Mouse (Mus musculus): Measurements from ENCODE around the gene Rps6kb2. TPM values are rescaled to one million over a fixed set of nuclear protein-coding genes. Genes with fewer than 3 reads are reported as not detected.

Gene Rps6kb2
- 49.1 TPM for polyA plus RNA-seq (2017; shearing (Covaris generic))

GRCm38 (mm10) chr19:4162646-4163542, at the start of gene Rps6kb2:
Gene Rps6kb2, minus strand, starts transcription at chr19:4163354.

GRCm38 (mm10) chr19:4201291-4201909, 38.2 kb upstream of the Rps6kb2 start, which contains the start of gene Rad9a:
Gene Rad9a, minus strand, starts transcription at chr19:4201662.

GRCm38 (mm10) chr19:4191528-4192250, 28.5 kb upstream of the Rps6kb2 start, which contains the start of gene Ppp1ca:
Gene Ppp1ca, plus strand, starts transcription at chr19:4192065.

GRCm38 (mm10) chr19:4190831-4191334, 27.7 kb upstream of the Rps6kb2 start, which contains the start of gene Tbc1d10c:
Gene Tbc1d10c, minus strand, starts transcription at chr19:4191284.

GRCm38 (mm10) chr19:4175368-4175947, 12.3 kb upstream of the Rps6kb2 start, which contains the start of gene Carns1:
Gene Carns1, minus strand, starts transcription at chr19:4175479.

GRCm38 (mm10) chr19:4153232-4153654, 9.9 kb downstream of the Rps6kb2 start, which contains the start of gene Ptprcap:
Gene Ptprcap, plus strand, starts transcription at chr19:4153604.

GRCm38 (mm10) chr19:4148491-4148806, 14.7 kb downstream of the Rps6kb2 start, which contains the start of gene Coro1b:
Gene Coro1b, plus strand, starts transcription at chr19:4148619.

GRCm38 (mm10) chr19:4143759-4144268, 19.3 kb downstream of the Rps6kb2 start, which contains the start of gene Cabp4:
Gene Cabp4, minus strand, starts transcription at chr19:4144033.

GRCm38 (mm10) chr19:4139446-4139845, 23.7 kb downstream of the Rps6kb2 start, which contains the start of gene Gpr152:
Gene Gpr152, plus strand, starts transcription at chr19:4139787.

GRCm38 (mm10) chr19:4125741-4126696, 37.1 kb downstream of the Rps6kb2 start, which contains the start of gene Aip:
Gene Aip, minus strand, starts transcription at chr19:4125858.

Other genes starting within 250 kb of the Rps6kb2 start
- gene Aldh3b1, start 233.5 kb downstream of the Rps6kb2 start, polyA plus RNA-seq (2017; shearing (Covaris generic)): 0.23 TPM
- gene Unc93b1, start 228.2 kb downstream of the Rps6kb2 start, polyA plus RNA-seq (2017; shearing (Covaris generic)): 37.5 TPM
- gene Aldh3b3, start 204.7 kb downstream of the Rps6kb2 start, polyA plus RNA-seq (2017; shearing (Covaris generic)): not detected
- gene Aldh3b2, start 191.0 kb downstream of the Rps6kb2 start, polyA plus RNA-seq (2017; shearing (Covaris generic)): not detected
- gene Acy3, start 176.8 kb downstream of the Rps6kb2 start, polyA plus RNA-seq (2017; shearing (Covaris generic)): 0.60 TPM
- gene Tbx10, start 170.6 kb downstream of the Rps6kb2 start, polyA plus RNA-seq (2017; shearing (Covaris generic)): not detected
- 17.6 TPM for gene Nudt8, start 162.8 kb downstream of the Rps6kb2 start, polyA plus RNA-seq (2017; shearing (Covaris generic))
- gene Gm49405, start 162.7 kb downstream of the Rps6kb2 start, polyA plus RNA-seq (2017; shearing (Covaris generic)): 2.0 TPM
- gene Doc2g, start 160.0 kb downstream of the Rps6kb2 start, polyA plus RNA-seq (2017; shearing (Covaris generic)): 3.5 TPM
- 164 TPM for gene Ndufv1, start 150.5 kb downstream of the Rps6kb2 start, polyA plus RNA-seq (2017; shearing (Covaris generic))
- 512 TPM for gene Gstp1, start 125.4 kb downstream of the Rps6kb2 start, polyA plus RNA-seq (2017; shearing (Covaris generic))
- 2.0 TPM for gene Gstp2, start 117.3 kb downstream of the Rps6kb2 start, polyA plus RNA-seq (2017; shearing (Covaris generic))
- 96.6 TPM for gene Gstp3, start 103.8 kb downstream of the Rps6kb2 start, polyA plus RNA-seq (2017; shearing (Covaris generic))
- gene Cabp2, start 81.8 kb downstream of the Rps6kb2 start, polyA plus RNA-seq (2017; shearing (Covaris generic)): not detected
- 799 TPM for gene Cdk2ap2, start 66.2 kb downstream of the Rps6kb2 start, polyA plus RNA-seq (2017; shearing (Covaris generic))
- gene Pitpnm1, start 63.4 kb downstream of the Rps6kb2 start, polyA plus RNA-seq (2017; shearing (Covaris generic)): 330 TPM
- 195 TPM for gene Aip, start 37.5 kb downstream of the Rps6kb2 start, polyA plus RNA-seq (2017; shearing (Covaris generic))
- not detected for gene Gpr152, start 23.6 kb downstream of the Rps6kb2 start, polyA plus RNA-seq (2017; shearing (Covaris generic))
- gene Cabp4, start 19.3 kb downstream of the Rps6kb2 start, polyA plus RNA-seq (2017; shearing (Covaris generic)): 0.41 TPM
- gene Coro1b, start 14.7 kb downstream of the Rps6kb2 start, polyA plus RNA-seq (2017; shearing (Covaris generic)): 394 TPM
- gene Ptprcap, start 9.8 kb downstream of the Rps6kb2 start, polyA plus RNA-seq (2017; shearing (Covaris generic)): 1,480 TPM
- 36.9 TPM for gene Carns1, start 12.1 kb upstream of the Rps6kb2 start, polyA plus RNA-seq (2017; shearing (Covaris generic))
- 782 TPM for gene Tbc1d10c, start 27.9 kb upstream of the Rps6kb2 start, polyA plus RNA-seq (2017; shearing (Covaris generic))
- 1,094 TPM for gene Ppp1ca, start 28.7 kb upstream of the Rps6kb2 start, polyA plus RNA-seq (2017; shearing (Covaris generic))
- 80.3 TPM for gene Rad9a, start 38.3 kb upstream of the Rps6kb2 start, polyA plus RNA-seq (2017; shearing (Covaris generic))
- gene Clcf1, start 50.9 kb upstream of the Rps6kb2 start, polyA plus RNA-seq (2017; shearing (Covaris generic)): 38.4 TPM
- 0.61 TPM for gene AC109138.7, start 51.0 kb upstream of the Rps6kb2 start, polyA plus RNA-seq (2017; shearing (Covaris generic))
- 113 TPM for gene Pold4, start 68.5 kb upstream of the Rps6kb2 start, polyA plus RNA-seq (2017; shearing (Covaris generic))
- 0.73 TPM for gene Ssh3, start 105.8 kb upstream of the Rps6kb2 start, polyA plus RNA-seq (2017; shearing (Covaris generic))
- gene Ankrd13d, start 119.8 kb upstream of the Rps6kb2 start, polyA plus RNA-seq (2017; shearing (Covaris generic)): 7.3 TPM
- 238 TPM for gene Grk2, start 142.9 kb upstream of the Rps6kb2 start, polyA plus RNA-seq (2017; shearing (Covaris generic))
- 71.8 TPM for gene Kdm2a, start 234.9 kb upstream of the Rps6kb2 start, polyA plus RNA-seq (2017; shearing (Covaris generic))

All from CD4-positive, CD25-positive, alpha-beta regulatory T cell (primary cell).